Mouse (Mus musculus): ENCODE results near the gene Gm10486. TPM values are rescaled to one million over a fixed set of nuclear protein-coding genes. Genes with fewer than 3 reads are reported as not detected.

The Gm10486 gene
- not detected in 2 replicates for polyA plus RNA-seq (2012; rRNA removed; ENCODE audit: low replicate concordance)

DNA sequence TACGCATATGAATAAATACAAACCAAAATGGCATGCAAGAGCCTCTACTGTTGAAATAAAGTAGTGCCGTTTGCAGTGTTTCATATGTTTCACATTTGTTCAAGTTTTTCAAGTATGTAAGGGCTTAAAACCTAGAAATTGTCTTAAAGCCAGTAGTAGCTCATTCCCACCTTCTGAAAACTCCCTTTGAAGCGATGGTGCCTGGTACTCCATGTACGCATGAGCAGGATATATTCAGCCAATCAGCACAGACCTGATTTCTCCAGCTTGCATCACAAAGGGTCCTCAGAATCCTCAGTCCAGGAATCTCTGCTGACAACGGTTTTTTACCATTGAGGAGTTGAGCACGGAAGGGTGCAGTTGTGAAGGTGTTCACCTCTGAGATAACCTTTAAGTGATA, at the start of gene Gm10486:
Gene Gm10486, plus strand, starts transcription at position 301 of the 400 bp plus-strand sequence.

